Mouse (Mus musculus) lung, postnatal 0 days (tissue): ENCODE results near the gene Jazf1.

Experiments
- CTCF ChIP-seq: IDR thresholded peaks from 2 replicates; pipeline ENCODE4 v1.5.1; 2016; ENCODE audit warnings: antibody characterized with exemption, mild to moderate bottlenecking
- EP300 ChIP-seq: IDR thresholded peaks from 2 replicates; pipeline ENCODE4 v1.6.1; 2016; ENCODE audit warnings: antibody characterized with exemption, mild to moderate bottlenecking, control low read depth

- TF ChIP-seq CTCF (peak; percentile 90), EP300 (peak; percentile 64)
These were observed 229.7 kb downstream of the Jazf1 start for GRCm38 (mm10) chr6:52838691-52839090.
